Mouse (Mus musculus): ENCODE data around the gene Btd. TPM values are rescaled to one million over a fixed set of nuclear protein-coding genes. Genes with fewer than 3 reads are reported as not detected.

The Btd gene
- polyA plus RNA-seq, 1 experiment from 2014 or later: 19.0 TPM

- H3K9me3 ChIP-seq (replicated peaks; ENCODE audit: control insufficient read depth, low read length): no peaks in the 10 kb centered on the region
- ATAC-seq (no peak), DNase-seq (ENCODE audit: low spot score) (no peak)
- H3K36me3 ChIP-seq (ENCODE audit: control insufficient read depth, insufficient read depth, low read length): no peaks in the 10 kb centered on the region
- peaks cover 11% of the 10 kb centered on the region for H3K4me1 ChIP-seq (ENCODE audit: control insufficient read depth, insufficient read depth, low read length)
- no peaks in the 10 kb centered on the region for H3K27me3 ChIP-seq (replicated peaks; ENCODE audit: control insufficient read depth, insufficient read depth, low read length)
- WGBS: 72% methylated on average over 9 of the region's 9 CpGs
- H3K9ac ChIP-seq (ENCODE audit: low read length): peak overlapping the region; percentile 66
- H3K4me3 ChIP-seq (ENCODE audit: low read depth, low read length): peak overlapping the region; percentile 65
- peak overlapping the region; percentile 90 for H3K4me2 ChIP-seq (ENCODE audit: low read length)
- no peak overlapping the region for H3K27ac ChIP-seq (ENCODE audit: low read depth, low read length)
Measured at GRCm38 (mm10) chr14:31641506-31642155, 803 bp downstream of the Btd start.

- H3K4me1 ChIP-seq (ENCODE audit: control insufficient read depth, insufficient read depth, low read length): peaks cover 11% of the 10 kb centered on the region
- DNase-seq (ENCODE audit: low spot score) (no peak), ATAC-seq (no peak)
- H3K4me2 ChIP-seq (ENCODE audit: low read length): no peak overlapping the region
- H3K36me3 ChIP-seq (ENCODE audit: control insufficient read depth, insufficient read depth, low read length): no peaks in the 10 kb centered on the region
- WGBS: 92% methylated on average over 5 of the region's 5 CpGs
- H3K4me3 ChIP-seq (ENCODE audit: low read depth, low read length): no peak overlapping the region
- no peak overlapping the region for H3K27ac ChIP-seq (ENCODE audit: low read depth, low read length)
- no peak overlapping the region for H3K9ac ChIP-seq (ENCODE audit: low read length)
- H3K9me3 ChIP-seq (replicated peaks; ENCODE audit: control insufficient read depth, low read length): no peaks in the 10 kb centered on the region
- no peaks in the 10 kb centered on the region for H3K27me3 ChIP-seq (replicated peaks; ENCODE audit: control insufficient read depth, insufficient read depth, low read length)
Measured at GRCm38 (mm10) chr14:31644183-31644830, 3.5 kb downstream of the Btd start.

GRCm38 (mm10) chr14:31644931-31645547, 4.2 kb downstream of the Btd start:
- H3K4me1 ChIP-seq (ENCODE audit: control insufficient read depth, insufficient read depth, low read length): peaks cover 10% of the 10 kb centered on the region
- H3K27ac ChIP-seq (ENCODE audit: low read depth, low read length): no peak overlapping the region
- no peak for DNase-seq (ENCODE audit: low spot score)
- ATAC-seq: no peak
- H3K27me3 ChIP-seq (replicated peaks; ENCODE audit: control insufficient read depth, insufficient read depth, low read length): no peaks in the 10 kb centered on the region
- no peak overlapping the region for H3K4me3 ChIP-seq (ENCODE audit: low read depth, low read length)
- no peak overlapping the region for H3K4me2 ChIP-seq (ENCODE audit: low read length)
- H3K9ac ChIP-seq (ENCODE audit: low read length): no peak overlapping the region
- H3K36me3 ChIP-seq (ENCODE audit: control insufficient read depth, insufficient read depth, low read length): no peaks in the 10 kb centered on the region
- WGBS: 70% methylated on average over 3 of the region's 3 CpGs
- H3K9me3 ChIP-seq (replicated peaks; ENCODE audit: control insufficient read depth, low read length): no peaks in the 10 kb centered on the region

GRCm38 (mm10) chr14:31645920-31646319, 5.1 kb downstream of the Btd start:
- Histone ChIP-seq H3K4me1 (ENCODE audit: control insufficient read depth, insufficient read depth, low read length) (peaks cover 6% of the 10 kb centered on the region; the same call in 1 of the 2 replicates), H3K9ac (ENCODE audit: low read length) (no peak overlapping the region), H3K27ac (ENCODE audit: low read depth, low read length) (no peak overlapping the region), H3K9me3 (replicated peaks; ENCODE audit: control insufficient read depth, low read length) (no peaks in the 10 kb centered on the region), H3K27me3 (replicated peaks; ENCODE audit: control insufficient read depth, insufficient read depth, low read length) (no peaks in the 10 kb centered on the region), H3K36me3 (ENCODE audit: control insufficient read depth, insufficient read depth, low read length) (no peaks in the 10 kb centered on the region), H3K4me2 (ENCODE audit: low read length) (no peak overlapping the region), H3K4me3 (ENCODE audit: low read depth, low read length) (no peak overlapping the region)
- ATAC-seq (no peak), DNase-seq (ENCODE audit: low spot score) (no peak)
- 90% methylated on average over 7 of the region's 7 CpGs for WGBS

- 93% methylated on average over 10 of the region's 10 CpGs for WGBS
- Histone ChIP-seq H3K4me1 (ENCODE audit: control insufficient read depth, insufficient read depth, low read length) (no peaks in the 10 kb centered on the region), H3K4me3 (ENCODE audit: low read depth, low read length) (no peak overlapping the region), H3K9me3 (replicated peaks; ENCODE audit: control insufficient read depth, low read length) (no peaks in the 10 kb centered on the region), H3K27ac (ENCODE audit: low read depth, low read length) (no peak overlapping the region), H3K9ac (ENCODE audit: low read length) (no peak overlapping the region), H3K36me3 (ENCODE audit: control insufficient read depth, insufficient read depth, low read length) (no peaks in the 10 kb centered on the region), H3K4me2 (ENCODE audit: low read length) (no peak overlapping the region), H3K27me3 (replicated peaks; ENCODE audit: control insufficient read depth, insufficient read depth, low read length) (no peaks in the 10 kb centered on the region)
- no peak for DNase-seq (ENCODE audit: low spot score)
- no peak for ATAC-seq
Measured at GRCm38 (mm10) chr14:31647991-31648390, 7.2 kb downstream of the Btd start.

GRCm38 (mm10) chr14:31650347-31650746, 9.5 kb downstream of the Btd start:
- DNase-seq (ENCODE audit: low spot score) (no peak), ATAC-seq (no peak)
- Histone ChIP-seq H3K27me3 (replicated peaks; ENCODE audit: control insufficient read depth, insufficient read depth, low read length) (no peaks in the 10 kb centered on the region), H3K9me3 (replicated peaks; ENCODE audit: control insufficient read depth, low read length) (no peaks in the 10 kb centered on the region), H3K27ac (ENCODE audit: low read depth, low read length) (no peak overlapping the region), H3K4me2 (ENCODE audit: low read length) (no peak overlapping the region), H3K4me1 (ENCODE audit: control insufficient read depth, insufficient read depth, low read length) (no peaks in the 10 kb centered on the region), H3K9ac (ENCODE audit: low read length) (no peak overlapping the region), H3K36me3 (ENCODE audit: control insufficient read depth, insufficient read depth, low read length) (no peaks in the 10 kb centered on the region), H3K4me3 (ENCODE audit: low read depth, low read length) (no peak overlapping the region)
- 94% methylated on average over 3 of the region's 3 CpGs for WGBS

GRCm38 (mm10) chr14:31651206-31651605, 10.4 kb downstream of the Btd start:
- Histone ChIP-seq H3K4me3 (ENCODE audit: low read depth, low read length) (no peak overlapping the region), H3K27ac (ENCODE audit: low read depth, low read length) (no peak overlapping the region), H3K36me3 (ENCODE audit: control insufficient read depth, insufficient read depth, low read length) (no peaks in the 10 kb centered on the region), H3K27me3 (replicated peaks; ENCODE audit: control insufficient read depth, insufficient read depth, low read length) (no peaks in the 10 kb centered on the region), H3K4me1 (ENCODE audit: control insufficient read depth, insufficient read depth, low read length) (no peaks in the 10 kb centered on the region), H3K9me3 (replicated peaks; ENCODE audit: control insufficient read depth, low read length) (no peaks in the 10 kb centered on the region), H3K4me2 (ENCODE audit: low read length) (no peak overlapping the region), H3K9ac (ENCODE audit: low read length) (no peak overlapping the region)
- 92% methylated on average over 7 of the region's 7 CpGs for WGBS
- ATAC-seq (no peak), DNase-seq (ENCODE audit: low spot score) (no peak)

GRCm38 (mm10) chr14:31652106-31652505, 11.3 kb downstream of the Btd start:
- Histone ChIP-seq H3K36me3 (ENCODE audit: control insufficient read depth, insufficient read depth, low read length) (no peaks in the 10 kb centered on the region), H3K9me3 (replicated peaks; ENCODE audit: control insufficient read depth, low read length) (no peaks in the 10 kb centered on the region), H3K4me1 (ENCODE audit: control insufficient read depth, insufficient read depth, low read length) (no peaks in the 10 kb centered on the region), H3K27me3 (replicated peaks; ENCODE audit: control insufficient read depth, insufficient read depth, low read length) (no peaks in the 10 kb centered on the region), H3K4me3 (ENCODE audit: low read depth, low read length) (no peak overlapping the region), H3K4me2 (ENCODE audit: low read length) (no peak overlapping the region), H3K9ac (ENCODE audit: low read length) (no peak overlapping the region), H3K27ac (ENCODE audit: low read depth, low read length) (no peak overlapping the region)
- DNase-seq (ENCODE audit: low spot score): no peak
- 86% methylated on average over 5 of the region's 5 CpGs for WGBS
- no peak for ATAC-seq

GRCm38 (mm10) chr14:31652624-31653023, 11.8 kb downstream of the Btd start:
- Histone ChIP-seq H3K4me1 (ENCODE audit: control insufficient read depth, insufficient read depth, low read length) (no peaks in the 10 kb centered on the region), H3K9me3 (replicated peaks; ENCODE audit: control insufficient read depth, low read length) (no peaks in the 10 kb centered on the region), H3K4me2 (ENCODE audit: low read length) (no peak overlapping the region), H3K4me3 (ENCODE audit: low read depth, low read length) (no peak overlapping the region), H3K36me3 (ENCODE audit: control insufficient read depth, insufficient read depth, low read length) (no peaks in the 10 kb centered on the region), H3K27ac (ENCODE audit: low read depth, low read length) (no peak overlapping the region), H3K9ac (ENCODE audit: low read length) (no peak overlapping the region), H3K27me3 (replicated peaks; ENCODE audit: control insufficient read depth, insufficient read depth, low read length) (no peaks in the 10 kb centered on the region)
- no peak for ATAC-seq
- WGBS: 97% methylated on average over 1 of the region's 1 CpGs
- DNase-seq (ENCODE audit: low spot score): no peak
